Mouse (Mus musculus) limb, embryonic 11.5 days (tissue): ENCODE measurements around the gene Fcgr3. TPM values are rescaled to one million over a fixed set of nuclear protein-coding genes. Genes with fewer than 3 reads are reported as not detected.
"Not testable (repeated sequence)": the region's sequence is repeated elsewhere in the genome, so short reads cannot be mapped to it uniquely, and the experiment has no call there.

Source experiments
- ATAC-seq: fragments of 200-750 bp; cut with Nextera tagmentation; 2 replicates; pipeline ENCODE4 v1.8.0; 2017; ENCODE audit warnings: low read depth; ENCODE audit not compliant: insufficient number of reproducible peaks, low FRiP score, low TSS enrichment
- DNase-seq: peaks from one replicate; pipeline ENCODE4 v3.0.0-alpha.2; 2015; ENCODE audit warnings: low spot score
- H3K27ac ChIP-seq: fragments of 300-500 bp; sonication (generic); replicated peaks from 2 replicates; pipeline ENCODE4 v1.5.1; 2014; ENCODE audit warnings: low read depth, mild to moderate bottlenecking, low read length
- H3K27me3 ChIP-seq: fragments of 300-500 bp; sonication (generic); 2 replicates; pipeline ENCODE4 v1.6.1; 2014; ENCODE audit warnings: mild to moderate bottlenecking, low read length, mixed read lengths; ENCODE audit not compliant: control insufficient read depth, insufficient read depth
- H3K36me3 ChIP-seq: fragments of 300-500 bp; sonication (generic); 2 replicates; pipeline ENCODE4 v1.6.1; 2014; ENCODE audit warnings: mild to moderate bottlenecking, low read length, moderate library complexity, mixed read lengths; ENCODE audit not compliant: control insufficient read depth, insufficient read depth
- H3K4me1 ChIP-seq: fragments of 300-500 bp; sonication (generic); 2 replicates; pipeline ENCODE4 v1.6.1; 2014; ENCODE audit warnings: low read length, mixed read lengths; ENCODE audit not compliant: control insufficient read depth, insufficient read depth
- H3K4me2 ChIP-seq: fragments of 300-500 bp; sonication (generic); 2 replicates; pipeline ENCODE4 v1.6.1; 2014; ENCODE audit warnings: low read depth, mild to moderate bottlenecking, moderate library complexity; ENCODE audit not compliant: severe bottlenecking
- H3K4me3 ChIP-seq: fragments of 300-500 bp; sonication (generic); 2 replicates; pipeline ENCODE4 v1.5.1; 2014; ENCODE audit warnings: low read depth, low read length
- H3K9ac ChIP-seq: fragments of 300-500 bp; sonication (generic); 2 replicates; pipeline ENCODE4 v1.6.1; 2014; ENCODE audit warnings: mild to moderate bottlenecking, low read length
- H3K9me3 ChIP-seq: fragments of 300-500 bp; sonication (generic); 2 replicates; pipeline ENCODE4 v1.6.1; 2016; ENCODE audit warnings: low read length; ENCODE audit not compliant: control insufficient read depth
- WGBS: fragments of 180-500 bp; shearing (Covaris S2); extraction: QIAGEN DNeasy Blood & Tissue Kit; methylation state at CpG from one replicate; pipeline ENCODE4 v1.1.7; 2014; 5-methylcytosine and 5-hydroxymethylcytosine counted together
- polyA plus RNA-seq: library from polyadenylated mRNA; unstranded; fragments of >200 nt; fragmentation: Nextera tagmentation; extraction: Ambion mirVana; gene quantifications from 2 replicates; pipeline ENCODE4 v1.2.1, GENCODE M21; 2014

The Fcgr3 gene
- 4.0 and 4.7 TPM in 2 replicates for polyA plus RNA-seq

DNA sequence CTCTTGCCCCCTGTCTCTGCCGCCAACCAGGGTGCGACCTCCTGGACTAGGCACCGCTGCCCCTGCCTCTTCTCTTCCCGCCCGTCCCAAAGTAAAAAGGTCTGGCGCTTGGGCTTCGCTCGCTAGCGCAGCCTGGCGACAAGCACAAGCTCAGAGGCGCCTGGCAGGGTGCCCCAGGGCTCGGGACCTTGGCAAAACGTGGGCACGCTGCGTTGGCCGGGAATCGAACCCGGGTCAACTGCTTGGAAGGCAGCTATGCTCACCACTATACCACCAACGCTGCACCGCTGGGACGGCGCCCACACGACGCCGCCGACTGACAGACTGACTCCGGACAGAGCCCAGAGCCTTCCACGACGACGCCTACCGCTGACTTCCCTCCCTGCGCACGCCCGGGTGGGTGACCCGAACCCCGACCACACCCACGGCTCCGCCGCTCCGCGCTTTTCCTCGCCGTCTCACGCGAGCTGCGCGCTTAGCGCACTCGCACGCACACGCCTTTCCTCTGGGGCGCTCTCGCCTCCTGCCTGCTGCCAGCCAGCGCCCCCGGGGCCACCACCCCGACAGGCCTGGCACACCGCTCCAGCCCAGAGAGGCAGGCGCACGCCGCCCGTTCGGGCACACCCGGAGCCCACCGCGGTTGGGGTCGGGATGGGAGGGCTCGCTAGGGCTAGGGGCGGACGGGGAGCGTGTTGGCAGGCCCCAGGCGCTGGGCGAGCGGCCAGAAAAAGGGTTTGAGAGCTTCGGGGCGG, at the start of gene Fcgr3:
TSS of gene Fcgr3 (minus strand) at position 445 of the 752 bp plus-strand sequence.
- peak within 1 kb of the TSS; percentile 21 for H3K4me3 ChIP-seq
- H3K27ac ChIP-seq, H3K36me3 ChIP-seq, H3K9ac ChIP-seq, H3K9me3 ChIP-seq, H3K4me1 ChIP-seq: not testable (repeated sequence)
- peak; percentile 88 for DNase-seq
- peak; percentile 67 for ATAC-seq
- WGBS = 2% methylated on average over 41 of the region's 75 CpGs
- H3K4me2 ChIP-seq = peak within 1 kb of the TSS; percentile 26
- peaks cover 19% of the 10 kb centered on the region for H3K27me3 ChIP-seq

DNA sequence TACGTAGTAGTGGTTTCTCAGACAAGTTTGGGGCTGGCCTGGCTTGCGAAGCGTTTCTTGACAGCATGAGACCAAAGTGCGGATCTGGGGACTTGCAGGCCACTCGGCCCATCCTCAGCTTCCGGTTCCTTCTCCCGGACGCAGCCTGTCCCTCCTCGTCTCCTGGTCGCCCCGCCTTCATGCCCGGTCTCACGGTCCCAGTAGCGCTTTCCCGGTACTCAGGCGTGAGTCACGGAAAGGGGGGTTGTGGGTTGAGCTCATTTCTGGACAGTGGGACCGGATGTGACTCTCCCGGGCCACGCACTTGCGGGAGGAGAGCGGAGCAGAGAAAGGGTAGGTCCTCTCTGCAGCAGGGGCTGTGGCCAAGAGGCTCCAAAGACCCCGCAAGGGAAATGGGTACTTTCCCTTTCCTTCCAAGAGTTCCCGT, 49.2 kb upstream of the Fcgr3 start, which contains the start of gene Cfap126:
TSS of gene Cfap126 (plus strand) at position 46 of the 427 bp plus-strand sequence.
- peak; percentile 29; the same call in 1 of the 2 replicates for ATAC-seq
- WGBS = under 1% methylated on average over 24 of the region's 24 CpGs
- H3K4me1 ChIP-seq = no peaks in the 10 kb centered on the region
- H3K27me3 ChIP-seq = no peaks in the 10 kb centered on the region
- no peaks in the 10 kb centered on the region for H3K9me3 ChIP-seq
- no peaks in the 10 kb centered on the region for H3K36me3 ChIP-seq
- H3K4me3 ChIP-seq = peak within 1 kb of the TSS; percentile 54
- peak within 1 kb of the TSS; percentile 74 for H3K4me2 ChIP-seq
- peak within 1 kb of the TSS; percentile 76 for H3K9ac ChIP-seq
- DNase-seq = peak; percentile 72
- no peak within 1 kb of the TSS for H3K27ac ChIP-seq

DNA sequence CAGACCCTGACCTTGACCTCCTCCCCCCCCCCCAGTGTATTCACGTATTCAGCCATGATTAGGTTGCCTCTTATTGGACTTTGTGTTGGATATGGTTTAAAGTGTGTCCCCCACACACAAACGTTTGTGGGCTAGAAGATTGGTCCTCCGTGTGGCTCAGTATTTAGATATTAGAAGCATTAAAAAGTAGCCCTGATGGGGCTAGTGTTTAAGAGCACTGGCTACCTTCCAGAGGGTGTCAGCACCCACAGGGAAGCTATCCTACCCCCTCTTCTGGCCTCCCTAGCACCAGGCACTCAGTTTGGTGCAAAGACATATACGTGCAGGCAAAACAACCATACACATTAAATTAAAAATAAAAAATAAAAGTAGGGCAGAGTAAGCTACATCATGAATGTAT, 48.3 kb upstream of the Fcgr3 start:
- DNase-seq (no peak), ATAC-seq (no peak)
- no peak overlapping the region for H3K9ac ChIP-seq
- WGBS = 71% methylated on average over 4 of the region's 4 CpGs
- no peaks in the 10 kb centered on the region for H3K4me1 ChIP-seq
- no peak overlapping the region for H3K27ac ChIP-seq
- H3K4me2 ChIP-seq = no peak overlapping the region
- H3K4me3 ChIP-seq = no peak overlapping the region
- no peaks in the 10 kb centered on the region for H3K9me3 ChIP-seq
- H3K36me3 ChIP-seq = no peaks in the 10 kb centered on the region
- H3K27me3 ChIP-seq = no peaks in the 10 kb centered on the region

DNA sequence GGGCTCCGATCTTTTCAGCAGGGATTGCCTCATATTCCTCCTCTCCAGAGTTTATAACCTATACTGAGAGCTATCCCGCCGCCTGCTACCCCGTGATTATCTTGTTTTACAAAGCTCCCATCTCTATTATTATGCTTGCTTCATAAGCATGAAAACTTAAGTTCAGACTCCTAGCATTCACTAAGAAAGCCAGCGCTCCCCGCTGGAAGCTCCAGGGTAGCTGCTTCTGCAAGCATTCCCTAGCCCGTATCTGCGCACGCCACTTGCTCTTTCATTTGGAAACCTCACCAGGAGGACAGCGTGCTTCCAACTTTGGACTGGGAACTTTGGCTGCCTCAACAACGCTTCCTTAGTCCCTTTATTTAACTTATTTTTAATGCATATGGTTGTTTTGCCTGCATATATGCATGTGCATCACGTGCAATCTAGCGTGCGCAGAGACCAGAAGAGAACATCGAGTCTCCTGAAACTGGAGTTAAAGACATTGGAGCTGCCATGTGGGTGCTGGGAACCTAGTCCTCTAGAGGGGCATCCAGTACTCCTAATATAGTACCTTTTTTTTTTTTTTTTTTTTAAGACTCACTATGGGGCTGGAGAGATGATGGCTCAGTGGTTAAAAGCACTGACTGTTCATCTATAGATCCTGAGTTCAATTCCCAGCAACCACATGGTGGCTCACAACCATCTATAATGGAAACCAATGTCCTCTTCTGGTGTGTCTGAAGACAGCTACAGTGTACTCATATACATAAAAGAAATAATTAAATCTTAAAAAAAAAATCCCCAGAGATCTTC, 47.2 kb upstream of the Fcgr3 start:
- H3K9me3 ChIP-seq = no peaks in the 10 kb centered on the region
- H3K9ac ChIP-seq = 0 out of 2 replicates have a peak overlapping the region, but pooled peaks have one; percentile 12
- peak overlapping the region; percentile 71 for H3K4me2 ChIP-seq
- no peaks in the 10 kb centered on the region for H3K36me3 ChIP-seq
- no peak for ATAC-seq
- H3K4me3 ChIP-seq = peak overlapping the region; percentile 51
- DNase-seq = peak; percentile 75
- no peaks in the 10 kb centered on the region for H3K4me1 ChIP-seq
- WGBS = 3% methylated on average over 15 of the region's 15 CpGs
- no peak overlapping the region for H3K27ac ChIP-seq
- no peaks in the 10 kb centered on the region for H3K27me3 ChIP-seq

DNA sequence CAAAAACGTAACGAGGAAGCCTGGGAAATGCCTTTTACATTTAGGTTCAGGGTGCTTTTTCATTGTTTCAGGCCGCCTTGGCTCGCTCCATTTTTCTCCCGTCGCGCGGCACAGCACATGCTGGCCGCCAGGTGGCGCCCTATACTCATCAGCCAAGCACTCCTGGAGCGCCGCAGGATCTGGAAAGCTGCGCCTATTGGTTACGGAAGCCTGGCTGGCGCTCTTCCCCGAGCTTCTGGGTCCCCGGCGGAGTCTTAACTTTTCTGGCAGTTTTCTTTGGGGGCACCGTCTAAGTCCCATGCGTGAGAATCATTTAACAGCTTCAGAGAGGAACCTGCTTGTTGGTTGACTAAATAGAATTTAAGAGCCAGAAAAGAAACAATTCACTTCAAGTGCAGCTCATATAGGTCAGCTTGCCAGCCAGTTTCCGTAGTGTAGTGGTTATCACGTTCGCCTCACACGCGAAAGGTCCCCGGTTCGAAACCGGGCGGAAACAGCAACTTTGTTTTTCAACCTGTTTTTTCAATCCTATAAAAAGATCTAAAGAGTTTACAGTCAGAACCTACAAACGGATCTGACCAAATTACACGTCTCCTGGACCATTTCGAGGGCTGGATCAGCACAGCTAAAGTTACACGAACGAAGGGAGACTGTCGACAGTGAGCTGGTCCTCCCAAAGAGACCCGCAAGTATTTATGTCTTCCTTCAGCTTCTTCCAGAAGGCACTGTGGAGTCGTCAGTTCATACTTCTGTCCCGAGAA, 46.5 kb upstream of the Fcgr3 start:
- Histone ChIP-seq H3K27me3 (no peaks in the 10 kb centered on the region), H3K4me3 (peak overlapping the region; percentile 51), H3K4me1 (no peaks in the 10 kb centered on the region), H3K9me3 (no peaks in the 10 kb centered on the region), H3K36me3 (no peaks in the 10 kb centered on the region), H3K9ac (peak overlapping the region; percentile 73), H3K4me2 (peak overlapping the region; percentile 71), H3K27ac (0 out of 2 replicates have a peak overlapping the region, but pooled peaks have one; percentile 62)
- peak; percentile 80 for ATAC-seq
- peak; percentile 98 for DNase-seq
- WGBS = under 1% methylated on average over 38 of the region's 38 CpGs

DNA sequence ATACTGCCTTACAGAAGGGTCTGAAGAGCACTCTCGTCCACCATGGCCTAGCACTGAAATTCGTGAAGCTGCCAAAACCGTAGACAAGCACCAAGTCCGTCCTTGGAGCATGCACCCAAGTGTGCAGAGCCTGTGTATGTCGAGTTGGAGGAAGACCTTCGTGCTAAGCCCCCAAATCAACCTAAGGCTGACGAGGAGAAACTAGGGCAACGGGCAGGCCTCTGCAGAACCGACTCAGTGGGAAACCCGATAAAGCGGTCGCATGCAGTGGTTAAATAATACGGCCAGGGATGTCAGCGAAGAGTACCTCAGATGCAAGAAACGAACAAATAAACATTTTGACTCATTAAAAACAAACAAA, 45.9 kb upstream of the Fcgr3 start:
- peak overlapping the region; percentile 73 for H3K9ac ChIP-seq
- H3K4me1 ChIP-seq = no peaks in the 10 kb centered on the region
- H3K4me3 ChIP-seq = peak overlapping the region; percentile 51
- 17% methylated on average over 15 of the region's 15 CpGs for WGBS
- no peaks in the 10 kb centered on the region for H3K36me3 ChIP-seq
- H3K9me3 ChIP-seq = no peaks in the 10 kb centered on the region
- DNase-seq (no peak), ATAC-seq (0 out of 2 replicates have a peak, but pooled peaks have one; percentile 29)
- H3K4me2 ChIP-seq = peak overlapping the region; percentile 45
- no peaks in the 10 kb centered on the region for H3K27me3 ChIP-seq
- 0 out of 2 replicates have a peak overlapping the region, but pooled peaks have one; percentile 62 for H3K27ac ChIP-seq

DNA sequence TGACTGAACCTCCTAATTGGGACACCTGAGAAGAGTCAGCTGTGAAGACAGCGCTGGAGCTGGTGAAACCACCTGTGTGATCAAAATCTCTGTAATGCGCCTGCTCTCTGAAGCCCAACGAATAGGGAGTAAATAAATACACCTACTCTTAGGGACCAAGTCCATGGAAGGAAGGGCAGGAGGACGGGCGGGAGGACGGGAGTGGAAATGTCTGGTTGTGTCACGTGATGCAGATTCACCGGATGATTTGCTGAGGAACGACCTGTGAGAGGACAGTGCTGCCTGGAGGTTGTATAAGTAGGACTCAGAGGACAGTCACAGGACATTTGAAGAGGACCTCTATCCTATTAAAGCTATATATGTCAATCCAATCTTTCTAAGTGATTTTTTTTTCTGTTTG, 44.9 kb upstream of the Fcgr3 start:
- Histone ChIP-seq H3K9ac (no peak overlapping the region), H3K9me3 (no peaks in the 10 kb centered on the region), H3K36me3 (no peaks in the 10 kb centered on the region), H3K4me3 (no peak overlapping the region), H3K4me1 (no peaks in the 10 kb centered on the region), H3K27me3 (no peaks in the 10 kb centered on the region), H3K27ac (no peak overlapping the region), H3K4me2 (no peak overlapping the region)
- 41% methylated on average over 9 of the region's 9 CpGs for WGBS
- DNase-seq = no peak
- no peak for ATAC-seq

DNA sequence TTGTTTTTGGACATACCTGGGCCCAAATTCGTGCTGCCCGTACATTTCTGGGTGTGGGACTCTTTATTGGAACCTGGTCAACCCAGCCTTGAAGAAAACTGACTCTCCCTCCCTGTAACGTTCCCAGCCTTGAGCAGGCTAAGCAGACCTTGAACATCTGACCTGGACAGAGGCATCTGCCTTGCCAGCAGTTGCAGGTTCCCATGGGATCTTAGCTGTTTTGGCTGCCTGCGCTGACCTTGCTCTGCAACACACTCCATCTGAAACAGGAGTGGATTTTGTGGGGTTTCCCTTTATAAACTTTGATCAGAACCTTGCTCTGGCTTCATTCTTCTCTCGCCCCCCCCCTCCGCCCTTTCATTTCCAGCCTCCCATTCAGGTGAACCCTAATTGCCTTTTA, 40.5 kb upstream of the Fcgr3 start:
- Histone ChIP-seq H3K36me3 (no peaks in the 10 kb centered on the region), H3K9me3 (no peaks in the 10 kb centered on the region), H3K9ac (no peak overlapping the region), H3K27ac (no peak overlapping the region), H3K27me3 (no peaks in the 10 kb centered on the region), H3K4me3 (no peak overlapping the region), H3K4me2 (no peak overlapping the region), H3K4me1 (no peaks in the 10 kb centered on the region)
- ATAC-seq (no peak), DNase-seq (no peak)
- 73% methylated on average over 6 of the region's 6 CpGs for WGBS
